Mouse (Mus musculus) hindbrain, embryonic 13.5 days (tissue): ENCODE measurements around the gene Elavl2. TPM values are rescaled to one million over a fixed set of nuclear protein-coding genes. Genes with fewer than 3 reads are reported as not detected.

Experiments
- ATAC-seq: fragments of 200-750 bp; cut with Nextera tagmentation; 2 replicates; pipeline ENCODE4 v1.8.0; 2017; ENCODE audit warnings: moderate TSS enrichment; ENCODE audit not compliant: low FRiP score
- H3K27ac ChIP-seq: fragments of 300-500 bp; sonication (generic); 2 replicates; pipeline ENCODE4 v1.5.1; 2015; ENCODE audit warnings: inconsistent platforms, mild to moderate bottlenecking, moderate library complexity
- H3K27me3 ChIP-seq: fragments of 300-500 bp; sonication (generic); 2 replicates; pipeline ENCODE4 v1.6.1; 2015; ENCODE audit warnings: mild to moderate bottlenecking, inconsistent platforms
- H3K36me3 ChIP-seq: fragments of 300-500 bp; sonication (generic); 2 replicates; pipeline ENCODE4 v1.6.1; 2015; ENCODE audit warnings: mild to moderate bottlenecking, inconsistent platforms
- H3K4me1 ChIP-seq: fragments of 300-500 bp; sonication (generic); replicated peaks from 2 replicates; pipeline ENCODE4 v1.6.1; 2015; ENCODE audit warnings: inconsistent platforms
- H3K4me2 ChIP-seq: fragments of 300-500 bp; sonication (generic); 2 replicates; pipeline ENCODE4 v1.6.1; 2015; ENCODE audit warnings: inconsistent platforms, mild to moderate bottlenecking, moderate library complexity
- H3K4me3 ChIP-seq: fragments of 300-500 bp; sonication (generic); 2 replicates; pipeline ENCODE4 v1.5.1; 2015; ENCODE audit warnings: mild to moderate bottlenecking, inconsistent platforms
- H3K9ac ChIP-seq: fragments of 300-500 bp; sonication (generic); 2 replicates; pipeline ENCODE4 v1.6.1; 2015; ENCODE audit warnings: mild to moderate bottlenecking, inconsistent platforms
- H3K9me3 ChIP-seq: fragments of 300-500 bp; sonication (generic); 2 replicates; pipeline ENCODE4 v1.6.1; 2016; ENCODE audit warnings: inconsistent platforms
- WGBS: fragments of 180-500 bp; shearing (Covaris S2); methylation state at CpG from one replicate; pipeline ENCODE4 v1.1.7; 2015; 5-methylcytosine and 5-hydroxymethylcytosine counted together
- polyA plus RNA-seq: library from polyadenylated mRNA; unstranded; fragments of >200 nt; fragmentation: Nextera tagmentation; extraction: Ambion mirVana; gene quantifications from 2 replicates; pipeline ENCODE4 v1.2.1, GENCODE M21; 2015

The Elavl2 gene
- polyA plus RNA-seq, 1 experiment from 2014 or later, result 154 TPM

- Histone ChIP-seq H3K36me3 (no peaks in the 10 kb centered on the region), H3K27me3 (no peaks in the 10 kb centered on the region), H3K9ac (peak overlapping the region; percentile 95), H3K9me3 (no peaks in the 10 kb centered on the region), H3K4me3 (peak overlapping the region; percentile 81), H3K4me1 (peaks cover 33% of the 10 kb centered on the region), H3K4me2 (peak overlapping the region; percentile 94), H3K27ac (peak overlapping the region; percentile 97)
- WGBS, result under 1% methylated on average over 46 of the region's 46 CpGs
- ATAC-seq, result peak; percentile 11
These were observed 25.8 kb downstream of the Elavl2 start for GRCm38 (mm10) chr4:91374571-91375371.

DNA sequence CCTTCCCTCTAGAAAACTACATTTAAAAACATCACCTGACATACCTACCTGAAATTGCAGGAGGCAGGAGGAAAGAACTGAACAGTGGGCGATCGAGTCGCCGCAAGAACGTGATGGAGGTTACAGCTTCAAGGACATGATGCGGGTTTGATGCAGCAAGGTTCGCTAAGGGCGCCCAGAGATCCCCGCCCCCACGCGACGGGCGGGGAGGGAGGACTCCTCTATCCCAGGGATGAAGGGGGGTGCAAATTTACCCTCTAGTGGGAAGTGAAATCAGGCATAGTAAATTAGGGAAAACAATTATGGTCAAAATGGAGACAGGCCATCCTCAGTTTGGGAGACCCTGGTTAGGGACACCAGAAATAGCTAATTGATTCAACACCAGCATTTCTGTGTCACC is 27.7 kb downstream of the Elavl2 start:
- H3K9me3 ChIP-seq, result no peaks in the 10 kb centered on the region
- H3K36me3 ChIP-seq, result no peaks in the 10 kb centered on the region
- no peak for ATAC-seq
- peak overlapping the region; percentile 91 for H3K27ac ChIP-seq
- 4% methylated on average over 13 of the region's 13 CpGs for WGBS
- peaks cover 44% of the 10 kb centered on the region for H3K4me1 ChIP-seq
- peak overlapping the region; percentile 94 for H3K4me2 ChIP-seq
- H3K4me3 ChIP-seq, result peak overlapping the region; percentile 81
- H3K27me3 ChIP-seq, result no peaks in the 10 kb centered on the region
- peak overlapping the region; percentile 95 for H3K9ac ChIP-seq

GRCm38 (mm10) chr4:91371819-91372215 is 28.8 kb downstream of the Elavl2 start:
- ATAC-seq, result peak; percentile 69
- Histone ChIP-seq H3K9ac (peak overlapping the region; percentile 95), H3K4me3 (peak overlapping the region; percentile 81), H3K4me2 (peak overlapping the region; percentile 94), H3K27ac (peak overlapping the region; percentile 91), H3K4me1 (peaks cover 44% of the 10 kb centered on the region), H3K27me3 (no peaks in the 10 kb centered on the region), H3K36me3 (no peaks in the 10 kb centered on the region), H3K9me3 (no peaks in the 10 kb centered on the region)
- WGBS, result under 1% methylated on average over 28 of the region's 44 CpGs

DNA sequence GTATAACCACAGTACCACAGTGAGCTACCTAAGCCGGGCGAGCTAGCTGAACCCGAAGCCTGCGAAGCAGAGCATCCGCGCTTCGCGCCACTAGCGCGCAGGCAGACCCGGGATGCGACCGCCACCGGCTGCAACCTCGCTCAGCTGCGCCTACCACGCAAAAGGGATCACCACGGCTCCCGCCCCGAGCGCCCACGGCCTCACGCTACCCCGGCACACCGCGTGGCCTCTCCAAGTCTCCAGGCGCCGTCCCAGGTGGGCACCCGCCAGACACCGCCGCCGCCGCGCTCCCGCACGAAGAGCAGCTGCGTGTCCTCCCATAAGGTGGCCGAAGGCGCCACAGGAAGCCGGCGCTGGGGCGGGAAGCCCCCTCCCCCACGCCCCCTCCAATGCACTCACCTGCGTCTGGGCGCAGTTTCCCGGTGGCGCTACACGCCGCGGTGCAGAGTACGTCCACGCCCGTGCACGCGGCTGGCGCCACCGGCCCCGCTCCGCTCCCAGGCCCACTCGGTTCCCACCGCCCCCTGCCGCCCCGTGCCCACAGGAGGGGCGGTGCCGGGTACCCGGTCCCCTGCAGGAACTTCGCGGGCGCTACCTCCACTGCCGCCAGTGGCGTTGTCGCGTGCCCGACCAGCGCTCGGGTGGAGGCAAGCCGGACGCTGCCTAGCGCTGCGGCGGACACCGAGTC is 29.3 kb downstream of the Elavl2 start:
- under 1% methylated on average over 64 of the region's 82 CpGs for WGBS
- peak overlapping the region; percentile 91 for H3K27ac ChIP-seq
- peak overlapping the region; percentile 95 for H3K9ac ChIP-seq
- ATAC-seq, result peak; percentile 65
- no peaks in the 10 kb centered on the region for H3K9me3 ChIP-seq
- H3K27me3 ChIP-seq, result no peaks in the 10 kb centered on the region
- H3K4me1 ChIP-seq, result peaks cover 49% of the 10 kb centered on the region
- peak overlapping the region; percentile 81 for H3K4me3 ChIP-seq
- H3K4me2 ChIP-seq, result peak overlapping the region; percentile 94
- peaks cover 3% of the 10 kb centered on the region; the same call in 1 of the 2 replicates for H3K36me3 ChIP-seq

DNA sequence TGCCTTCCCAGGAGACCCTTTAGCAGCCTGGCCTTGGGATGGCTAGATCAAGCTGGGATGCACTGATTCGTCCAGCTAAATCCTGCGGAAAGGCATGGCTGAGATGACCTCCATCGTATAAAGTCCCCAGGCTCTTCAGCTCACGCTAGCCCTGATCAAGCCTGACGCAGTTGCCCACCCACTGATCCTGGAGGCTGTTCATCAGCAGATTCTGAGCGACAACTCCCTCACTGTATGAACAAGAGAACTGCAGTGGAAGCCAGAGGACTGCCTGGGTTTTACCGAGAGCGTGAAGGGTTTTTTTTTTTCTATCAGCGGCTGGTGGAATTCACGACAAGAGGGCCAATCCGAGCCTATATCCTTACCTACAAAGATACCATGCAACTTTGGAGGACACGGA is 35.3 kb downstream of the Elavl2 start:
- 0 out of 2 replicates have a peak overlapping the region, but pooled peaks have one; percentile 6 for H3K4me2 ChIP-seq
- peaks cover 48% of the 10 kb centered on the region for H3K4me1 ChIP-seq
- peaks cover 15% of the 10 kb centered on the region for H3K36me3 ChIP-seq
- 81% methylated on average over 12 of the region's 12 CpGs for WGBS
- H3K9ac ChIP-seq, result no peak overlapping the region
- H3K27me3 ChIP-seq, result no peaks in the 10 kb centered on the region
- ATAC-seq, result no peak
- H3K27ac ChIP-seq, result no peak overlapping the region
- no peaks in the 10 kb centered on the region for H3K9me3 ChIP-seq
- no peak overlapping the region for H3K4me3 ChIP-seq

DNA sequence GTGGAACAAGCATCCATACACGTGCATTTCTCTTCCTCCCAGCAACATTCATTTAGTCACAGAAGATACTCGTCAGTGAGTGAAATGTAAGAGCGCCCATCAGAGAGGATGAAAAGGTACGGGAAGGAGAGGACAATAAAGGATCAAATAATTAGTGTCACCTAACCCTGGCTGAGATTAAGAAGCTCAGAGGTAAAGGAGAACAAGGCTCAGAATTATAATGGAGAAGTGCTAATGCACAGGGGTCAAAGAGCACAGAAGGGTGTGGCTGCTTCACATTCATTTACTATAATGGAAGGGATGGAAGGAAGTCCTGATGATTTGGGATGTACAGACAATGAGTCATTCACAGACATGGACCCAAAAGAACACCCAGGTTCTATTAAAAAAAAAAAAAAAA is 36.6 kb downstream of the Elavl2 start:
- no peak for ATAC-seq
- H3K27ac ChIP-seq, result no peak overlapping the region
- no peak overlapping the region for H3K9ac ChIP-seq
- H3K4me3 ChIP-seq, result no peak overlapping the region
- no peak overlapping the region for H3K4me2 ChIP-seq
- H3K36me3 ChIP-seq, result peaks cover 15% of the 10 kb centered on the region
- H3K9me3 ChIP-seq, result no peaks in the 10 kb centered on the region
- WGBS, result 72% methylated on average over 4 of the region's 4 CpGs
- peaks cover 44% of the 10 kb centered on the region for H3K4me1 ChIP-seq
- no peaks in the 10 kb centered on the region for H3K27me3 ChIP-seq

DNA sequence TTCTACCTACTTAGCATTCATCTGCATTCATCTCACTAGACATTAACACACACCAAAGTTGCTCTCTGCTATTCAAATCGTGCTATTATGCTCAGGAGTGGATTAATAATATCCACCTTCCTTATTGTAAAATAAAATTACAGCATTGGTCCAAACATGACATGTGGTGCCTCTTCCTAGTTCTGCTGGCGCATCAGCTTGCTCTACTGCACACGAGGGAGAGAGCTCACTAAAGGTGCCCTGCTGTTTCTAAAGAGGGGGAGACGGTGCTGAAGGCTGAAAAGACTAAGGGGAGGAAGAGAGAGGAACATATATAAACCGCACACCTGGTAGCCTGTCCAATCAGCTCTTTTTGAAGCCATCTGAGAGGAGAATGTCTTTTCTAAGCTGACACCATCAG is 38.1 kb downstream of the Elavl2 start:
- Histone ChIP-seq H3K9me3 (no peaks in the 10 kb centered on the region), H3K27ac (0 out of 2 replicates have a peak overlapping the region, but pooled peaks have one; percentile 37), H3K27me3 (no peaks in the 10 kb centered on the region), H3K4me2 (no peak overlapping the region), H3K4me3 (no peak overlapping the region), H3K9ac (no peak overlapping the region), H3K4me1 (peaks cover 39% of the 10 kb centered on the region), H3K36me3 (peaks cover 15% of the 10 kb centered on the region)
- WGBS, result 38% methylated on average over 5 of the region's 5 CpGs
- peak; percentile 26 for ATAC-seq

DNA sequence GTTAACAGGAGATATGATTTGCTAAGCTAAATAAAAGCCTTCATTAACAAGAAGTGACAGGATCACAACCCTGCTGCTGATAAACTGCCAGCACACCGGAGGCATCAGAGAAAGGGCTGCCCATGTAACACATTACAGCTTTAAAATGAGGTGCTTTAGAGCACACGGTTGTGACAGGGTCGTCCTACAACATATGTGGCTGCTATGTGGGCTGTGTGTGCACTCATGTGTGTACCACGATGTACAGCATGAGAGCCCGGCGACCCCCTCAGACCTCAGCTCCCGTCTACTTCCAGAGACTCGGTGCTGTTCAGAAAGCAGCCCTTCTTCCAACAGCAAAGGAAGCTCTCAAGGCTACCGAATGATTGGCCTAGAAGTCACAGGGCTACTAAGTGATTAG is 47.4 kb downstream of the Elavl2 start:
- H3K4me1 ChIP-seq, result peaks cover 34% of the 10 kb centered on the region
- H3K36me3 ChIP-seq, result peaks cover 4% of the 10 kb centered on the region
- no peaks in the 10 kb centered on the region for H3K9me3 ChIP-seq
- no peak overlapping the region for H3K4me3 ChIP-seq
- H3K27ac ChIP-seq, result no peak overlapping the region
- 72% methylated on average over 9 of the region's 9 CpGs for WGBS
- ATAC-seq, result no peak
- no peak overlapping the region for H3K4me2 ChIP-seq
- no peaks in the 10 kb centered on the region for H3K27me3 ChIP-seq
- H3K9ac ChIP-seq, result no peak overlapping the region

DNA sequence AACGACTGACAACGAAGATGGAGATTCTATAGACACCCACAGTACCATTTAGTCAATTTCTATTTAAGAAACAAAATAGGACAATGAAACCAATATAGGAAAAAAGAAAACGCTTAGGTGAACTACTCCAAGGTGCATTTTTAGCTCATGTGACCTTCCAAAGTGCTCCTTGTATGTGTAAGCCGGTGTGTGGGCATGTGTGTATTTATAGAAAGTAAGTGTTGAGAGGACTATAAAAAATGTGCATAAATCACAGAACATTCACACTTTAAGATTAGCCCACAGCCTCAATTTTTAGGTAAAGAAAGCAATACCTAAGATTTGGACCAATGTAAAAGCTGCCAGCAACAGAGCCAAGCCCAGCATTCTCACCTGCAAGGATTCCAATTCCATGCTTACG is 51.0 kb downstream of the Elavl2 start:
- Histone ChIP-seq H3K27ac (no peak overlapping the region), H3K4me1 (peaks cover 31% of the 10 kb centered on the region), H3K9me3 (no peaks in the 10 kb centered on the region), H3K36me3 (peaks cover 4% of the 10 kb centered on the region), H3K27me3 (no peaks in the 10 kb centered on the region), H3K4me2 (no peak overlapping the region), H3K4me3 (no peak overlapping the region), H3K9ac (no peak overlapping the region)
- WGBS, result 86% methylated on average over 5 of the region's 5 CpGs
- ATAC-seq, result no peak

DNA sequence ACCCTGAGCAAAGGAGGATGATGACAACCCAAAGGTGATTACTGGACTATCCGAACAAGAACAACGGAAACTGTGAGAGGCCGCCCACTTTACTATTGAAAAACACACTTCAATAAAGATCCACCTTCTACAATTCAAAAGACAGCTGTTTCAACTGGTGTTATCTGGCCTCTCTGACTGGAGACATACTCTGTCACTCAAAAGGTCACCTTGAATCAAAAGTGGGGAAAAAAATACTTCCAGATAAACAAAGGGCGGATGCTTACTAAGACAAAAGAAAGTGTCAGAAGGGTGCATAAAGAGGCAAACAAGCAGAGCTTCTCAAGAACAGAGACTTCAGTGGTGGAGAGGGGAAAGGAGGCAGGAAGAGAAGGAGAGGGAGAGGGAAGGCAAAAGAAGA is 66.4 kb downstream of the Elavl2 start:
- Histone ChIP-seq H3K27me3 (no peaks in the 10 kb centered on the region), H3K36me3 (no peaks in the 10 kb centered on the region; the same call in 1 of the 2 replicates), H3K27ac (no peak overlapping the region), H3K4me3 (no peak overlapping the region), H3K9ac (no peak overlapping the region), H3K9me3 (no peaks in the 10 kb centered on the region), H3K4me2 (no peak overlapping the region), H3K4me1 (peaks cover 25% of the 10 kb centered on the region)
- 84% methylated on average over 4 of the region's 4 CpGs for WGBS
- no peak for ATAC-seq

GRCm38 (mm10) chr4:91310801-91311200 is 89.8 kb downstream of the Elavl2 start:
- H3K4me1 ChIP-seq, result peaks cover 14% of the 10 kb centered on the region
- H3K9me3 ChIP-seq, result no peaks in the 10 kb centered on the region
- no peak overlapping the region for H3K27ac ChIP-seq
- no peak for ATAC-seq
- H3K9ac ChIP-seq, result no peak overlapping the region
- WGBS, result 91% methylated on average over 1 of the region's 1 CpGs
- H3K36me3 ChIP-seq, result peaks cover 15% of the 10 kb centered on the region
- H3K4me3 ChIP-seq, result no peak overlapping the region
- no peak overlapping the region for H3K4me2 ChIP-seq
- no peaks in the 10 kb centered on the region for H3K27me3 ChIP-seq

DNA sequence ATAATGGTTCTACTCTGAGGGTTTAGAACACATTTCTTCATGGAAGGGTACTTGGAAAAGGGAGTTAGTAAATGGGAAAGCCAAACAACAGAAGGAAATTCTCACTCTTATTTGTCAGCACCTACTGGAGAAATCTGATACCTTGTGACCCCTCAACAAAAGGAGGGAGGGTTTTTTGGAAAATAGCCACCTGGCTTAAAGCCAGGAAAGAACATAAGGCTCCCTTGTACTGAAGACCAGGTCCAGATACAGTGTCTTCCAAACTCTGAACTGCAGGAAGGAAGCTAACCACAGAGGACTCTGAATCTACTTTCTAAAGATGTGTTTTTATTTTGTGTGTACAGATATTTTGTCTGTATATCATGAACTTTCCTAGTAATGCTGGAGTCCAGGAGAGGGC is 102.9 kb downstream of the Elavl2 start:
- ATAC-seq, result no peak
- Histone ChIP-seq H3K36me3 (peaks cover 14% of the 10 kb centered on the region), H3K9me3 (no peaks in the 10 kb centered on the region), H3K4me2 (no peak overlapping the region), H3K9ac (no peak overlapping the region), H3K4me3 (no peak overlapping the region), H3K4me1 (peaks cover 11% of the 10 kb centered on the region; the same call in 1 of the 2 replicates), H3K27me3 (no peaks in the 10 kb centered on the region), H3K27ac (0 out of 2 replicates have a peak overlapping the region, but pooled peaks have one; percentile 1)
